Mouse (Mus musculus) MEL (cell line): ENCODE measurements around the gene Cela1. TPM values are rescaled to one million over a fixed set of nuclear protein-coding genes. Genes with fewer than 3 reads are reported as not detected.

Source experiments
- DNase-seq: peaks from one replicate; pipeline ENCODE4 v3.0.0; 2011; ENCODE audit warnings: low read depth, low spot score
- H3K27ac ChIP-seq: 2 replicates; pipeline ENCODE4 v1.5.1; 2012; ENCODE audit warnings: low read depth, mild to moderate bottlenecking, control low read depth, low read length, moderate library complexity; ENCODE audit not compliant: control insufficient read depth
- H3K27me3 ChIP-seq, 2 experiments: fragments of 150-350 bp in 1 of 2; sonication (generic) in 1 of 2; 2 replicates each; pipeline ENCODE4 v1.6.1; 2012; ENCODE audit warnings: low read length in 2 of 2, mild to moderate bottlenecking in 2 of 2, improper control_type of control experiment in 1 of 2, moderate library complexity in 1 of 2; ENCODE audit not compliant: insufficient read depth in 2 of 2, control insufficient read depth in 1 of 2
- H3K36me3 ChIP-seq, 2 experiments: 2 replicates each; pipeline ENCODE4 v1.6.1; 2012 to 2014; ENCODE audit warnings: low read length in 2 of 2, improper control_type of control experiment in 1 of 2, inconsistent platforms in 1 of 2, mild to moderate bottlenecking in 1 of 2; ENCODE audit not compliant: insufficient read depth in 2 of 2, control insufficient read depth in 1 of 2
- H3K4me1 ChIP-seq, 2 experiments: fragments of 150-350 bp in 1 of 2; sonication (generic) in 1 of 2; 2 replicates each; pipeline ENCODE4 v1.6.1; 2012; ENCODE audit warnings: low read length in 2 of 2, improper control_type of control experiment in 1 of 2, mild to moderate bottlenecking in 1 of 2; ENCODE audit not compliant: insufficient read depth in 2 of 2, control insufficient read depth in 1 of 2
- H3K4me3 ChIP-seq, 2 experiments: fragments of 150-350 bp in 1 of 2; sonication (generic) in 1 of 2; 2 replicates each; pipeline ENCODE4 v1.5.1; 2012; ENCODE audit warnings: low read depth in 2 of 2, low read length in 2 of 2, mild to moderate bottlenecking in 2 of 2, moderate library complexity in 2 of 2, control low read depth in 1 of 2, improper control_type of control experiment in 1 of 2; ENCODE audit not compliant: control insufficient read depth in 1 of 2, insufficient read depth in 1 of 2
- H3K79me2 ChIP-seq: 2 replicates; pipeline ENCODE4 v1.6.1; 2012; ENCODE audit warnings: mild to moderate bottlenecking, low read length, moderate library complexity; ENCODE audit not compliant: control insufficient read depth, poor library complexity, insufficient read depth
- H3K9ac ChIP-seq: 2 replicates; pipeline ENCODE4 v1.6.1; 2012; ENCODE audit warnings: low read depth, mild to moderate bottlenecking, control low read depth, low read length, moderate library complexity; ENCODE audit not compliant: control insufficient read depth, poor library complexity, severe bottlenecking
- H3K9me3 ChIP-seq: fragments of 150-350 bp; sonication (generic); replicated peaks from 2 replicates; pipeline ENCODE4 v1.6.1; 2012; ENCODE audit warnings: mild to moderate bottlenecking, low read length, improper control_type of control experiment, moderate library complexity; ENCODE audit not compliant: insufficient read depth
- CHD2 ChIP-seq: IDR thresholded peaks from 2 replicates; pipeline ENCODE4 v1.6.1; 2011; ENCODE audit warnings: low read length, improper control_type of control experiment
- E2F4 ChIP-seq: IDR thresholded peaks from 2 replicates; pipeline ENCODE4 v1.6.1; 2011; ENCODE audit warnings: low read depth, low read length, improper control_type of control experiment, borderline replicate concordance
- ELF1 ChIP-seq: IDR thresholded peaks from 2 replicates; pipeline ENCODE4 v1.6.1; 2014; ENCODE audit warnings: low read depth, mild to moderate bottlenecking, inconsistent platforms, low read length, improper control_type of control experiment, moderate library complexity
- GABPA ChIP-seq: IDR thresholded peaks from 2 replicates; pipeline ENCODE4 v1.6.1; 2012; ENCODE audit warnings: low read depth, mild to moderate bottlenecking, inconsistent platforms, low read length, improper control_type of control experiment, moderate library complexity
- GATA1 ChIP-seq: IDR thresholded peaks from 2 replicates; pipeline ENCODE4 v1.6.1; 2011; ENCODE audit warnings: low read depth, low read length, improper control_type of control experiment
- HCFC1 ChIP-seq: IDR thresholded peaks from 2 replicates; pipeline ENCODE4 v1.6.1; 2012; ENCODE audit warnings: low read depth, mild to moderate bottlenecking, inconsistent platforms, low read length, improper control_type of control experiment, moderate library complexity
- KAT2A ChIP-seq: conservative IDR thresholded peaks from 2 replicates; pipeline ENCODE4 v1.6.1; 2012; ENCODE audit warnings: low read depth, low read length, improper control_type of control experiment, inconsistent platforms
- MXI1 ChIP-seq: IDR thresholded peaks from 2 replicates; pipeline ENCODE4 v1.6.1; 2011; ENCODE audit warnings: mild to moderate bottlenecking, low read depth, low read length, improper control_type of control experiment
- MYB ChIP-seq: IDR thresholded peaks from 2 replicates; pipeline ENCODE4 v1.6.1; 2011; ENCODE audit warnings: mild to moderate bottlenecking, low read depth, low read length, improper control_type of control experiment
- POLR2AphosphoS2 ChIP-seq: IDR thresholded peaks from 2 replicates; pipeline ENCODE4 v1.6.1; 2011; ENCODE audit warnings: low read length, improper control_type of control experiment
- TAL1 ChIP-seq: IDR thresholded peaks from 2 replicates; pipeline ENCODE4 v1.6.1; 2012; ENCODE audit warnings: mild to moderate bottlenecking, inconsistent platforms, low read length, moderate library complexity, mixed read lengths
- TBP ChIP-seq: IDR thresholded peaks from 2 replicates; pipeline ENCODE4 v1.8.0; 2011; ENCODE audit warnings: low read depth, low read length, improper control_type of control experiment
- UBTF ChIP-seq: IDR thresholded peaks from 2 replicates; pipeline ENCODE4 v1.6.1; 2012; ENCODE audit warnings: low read depth, mild to moderate bottlenecking, inconsistent platforms, low read length, improper control_type of control experiment, moderate library complexity, borderline replicate concordance; ENCODE audit not compliant: insufficient read depth
- USF1 ChIP-seq: IDR thresholded peaks from 2 replicates; pipeline ENCODE4 v1.6.1; 2014; ENCODE audit warnings: low read depth, mild to moderate bottlenecking, inconsistent platforms, low read length, improper control_type of control experiment, moderate library complexity
- USF2 ChIP-seq, 2 experiments: IDR thresholded peaks; 2 replicates each; pipeline ENCODE4 v1.6.1; 2011 to 2012; ENCODE audit warnings: improper control_type of control experiment in 2 of 2, low read length in 2 of 2, borderline replicate concordance in 1 of 2, inconsistent platforms in 1 of 2, low read depth in 1 of 2, mild to moderate bottlenecking in 1 of 2; ENCODE audit not compliant: insufficient read depth in 1 of 2
- ZMIZ1 ChIP-seq: IDR thresholded peaks from 2 replicates; pipeline ENCODE4 v1.6.1; 2012; ENCODE audit warnings: low read depth, mild to moderate bottlenecking, inconsistent platforms, low read length, improper control_type of control experiment, moderate library complexity
- ZNF384 ChIP-seq: IDR thresholded peaks from 2 replicates; pipeline ENCODE4 v1.6.1; 2012; ENCODE audit warnings: low read depth, mild to moderate bottlenecking, inconsistent platforms, low read length, improper control_type of control experiment
- polyA plus RNA-seq, 2 experiments: library from polyadenylated mRNA; stranded (reverse) in 1 of 2; unstranded in 1 of 2; fragments of >175 nt in 1 of 2; fragments of >200 nt in 1 of 2; gene quantifications; 2 replicates each; pipeline versions ENCODE4 v1.2.1 to v1.2.4; 2012; ENCODE audit warnings: low replicate concordance in 2 of 2, low read depth in 1 of 2; ENCODE audit not compliant: insufficient read length in 2 of 2, insufficient read depth in 1 of 2, missing spikeins in 1 of 2
- total RNA-seq: library from RNA; depleted of rRNA; stranded (reverse); fragments of 300-350 nt; gene quantifications from 2 replicates; pipeline ENCODE4 v1.2.3, GENCODE M21; 2012

Cela1 gene
- total and polyA plus RNA-seq, 3 experiments: 51.4 to 60.3 TPM; not detected in 1

- no peaks in the 10 kb centered on the region for H3K9me3 ChIP-seq
- peaks cover 0 to 30% of the 10 kb centered on the region in 2 experiments; a peak in 2 of 4 replicates for H3K36me3 ChIP-seq
- no peak for TF ChIP-seq TAL1
- TF ChIP-seq UBTF: no peak
- no peak for TF ChIP-seq GABPA
- no peak for TF ChIP-seq MYB
- no peak for TF ChIP-seq ELF1
- no peak for TF ChIP-seq E2F4
- TF ChIP-seq ZMIZ1: no peak
- TF ChIP-seq POLR2AphosphoS2: no peak
- TF ChIP-seq TBP: no peak
- TF ChIP-seq GATA1: no peak
- TF ChIP-seq ZNF384: no peak
- TF ChIP-seq CHD2: no peak
- TF ChIP-seq KAT2A: no peak
- no peak for TF ChIP-seq USF1
- no peak for TF ChIP-seq USF2 (IDR thresholded peaks at IDR 0.05; ENCODE audit: borderline replicate concordance in 1 of 2, insufficient read depth in 1 of 2, low read depth in 1 of 2, low read length in 2 of 2)
- TF ChIP-seq MXI1: no peak
- no peaks in the 10 kb centered on the region; a peak in 1 of 4 replicates for H3K4me1 ChIP-seq
- H3K4me3 ChIP-seq: no peak overlapping the region
- no peak for DNase-seq
- H3K27ac ChIP-seq: no peak overlapping the region
- H3K27me3 ChIP-seq: no peaks in the 10 kb centered on the region
- no peak overlapping the region for H3K9ac ChIP-seq
- H3K79me2 ChIP-seq: no peaks in the 10 kb centered on the region
Measured at GRCm38 (mm10) chr15:100655201-100655600, 32.5 kb downstream of the Cela1 start.

GRCm38 (mm10) chr15:100654271-100654670 lies 33.5 kb downstream of the Cela1 start:
- no peak for DNase-seq
- no peak for TF ChIP-seq HCFC1
- 0 out of 2 replicates have a peak, but pooled peaks have one; percentile 2 for TF ChIP-seq ZNF384
- TF ChIP-seq E2F4: no peak
- Histone ChIP-seq H3K4me3 (no peak overlapping the region), H3K79me2 (no peaks in the 10 kb centered on the region), H3K4me1 (no peaks in the 10 kb centered on the region; a peak in 1 of 4 replicates), H3K27me3 (no peaks in the 10 kb centered on the region), H3K9me3 (no peaks in the 10 kb centered on the region), H3K27ac (no peak overlapping the region), H3K36me3 (peaks cover 0 to 30% of the 10 kb centered on the region in 2 experiments; a peak in 2 of 4 replicates), H3K9ac (no peak overlapping the region)
